Mouse (Mus musculus) granulocyte monocyte progenitor cell, adult 5-6 weeks (primary cell): ENCODE measurements around the gene Fryl. TPM values are rescaled to one million over a fixed set of nuclear protein-coding genes. Genes with fewer than 3 reads are reported as not detected.

Source experiments
- ATAC-seq: replicated peaks from 2 replicates; pipeline ENCODE4 v1.8.0; 2016; ENCODE audit warnings: mild to moderate bottlenecking, moderate TSS enrichment, inconsistent platforms; ENCODE audit not compliant: poor library complexity, severe bottlenecking
- total RNA-seq, 2 experiments: library from RNA; stranded (forward) in 1 of 2; stranded (reverse) in 1 of 2; fragments of 200-712, 200-1000 nt in 1 of 2; fragments of >200 nt in 1 of 2; fragmentation: Nextera tagmentation in 1 of 2; gene quantifications; 2 replicates each; pipeline ENCODE4 v1.2.3; 2014 to 2017

The Fryl gene
- total RNA-seq, 2 experiments from 2014 or later: 64.8 to 87.8 TPM

- ATAC-seq: no peak
These were observed 28.8 kb downstream of the Fryl start for GRCm38 (mm10) chr5:73227518-73228101.

- ATAC-seq: no peak; the same call in 1 of the 2 replicates
These were observed 33.4 kb downstream of the Fryl start for GRCm38 (mm10) chr5:73223065-73223464.

DNA sequence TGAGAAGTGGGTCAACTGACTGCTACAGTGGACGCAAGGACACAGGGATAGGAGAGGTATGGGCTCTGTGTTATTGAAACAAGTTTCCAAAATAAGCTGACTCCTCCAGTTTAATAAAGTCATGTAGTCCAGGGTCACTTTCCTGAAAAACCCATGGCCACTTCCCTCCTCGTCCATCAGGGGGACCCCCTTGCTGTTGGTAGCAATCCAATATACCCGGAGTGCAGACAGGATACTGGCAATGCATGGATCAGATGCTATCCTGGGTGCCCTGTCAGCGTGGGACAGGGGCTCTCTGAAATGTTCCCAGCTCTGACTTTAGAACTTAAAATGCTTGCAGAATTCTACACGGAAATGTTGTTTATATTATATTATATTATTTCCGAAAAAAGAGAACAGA is 34.0 kb downstream of the Fryl start:
- ATAC-seq: no peak

DNA sequence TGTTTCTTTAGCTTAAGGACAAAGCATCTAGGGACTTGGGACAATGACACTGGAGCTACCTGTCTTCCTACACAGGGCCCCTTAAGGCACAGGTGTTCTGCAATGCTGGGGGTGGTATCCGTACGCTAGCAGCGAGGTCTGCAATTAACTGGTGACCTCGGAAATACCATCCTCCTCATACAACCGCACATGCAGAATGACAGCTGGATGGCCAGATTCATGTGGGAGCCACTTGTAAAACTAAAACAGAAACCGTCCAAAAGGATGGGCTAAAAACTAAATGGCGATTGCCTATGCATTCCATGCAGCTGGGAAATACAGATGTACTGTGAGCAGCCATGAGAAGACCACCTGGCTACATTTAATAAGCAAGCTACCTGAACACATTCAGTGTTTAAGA is 34.6 kb downstream of the Fryl start:
- ATAC-seq: no peak

GRCm38 (mm10) chr5:73219716-73220115 is 36.7 kb downstream of the Fryl start:
- ATAC-seq: no peak; the same call in 1 of the 2 replicates

GRCm38 (mm10) chr5:73218065-73218464 is 38.4 kb downstream of the Fryl start:
- ATAC-seq: no peak

- no peak for ATAC-seq
These were observed 39.3 kb downstream of the Fryl start for GRCm38 (mm10) chr5:73217116-73217515.

- no peak for ATAC-seq
These were observed 40.4 kb downstream of the Fryl start for GRCm38 (mm10) chr5:73216014-73216413.

DNA sequence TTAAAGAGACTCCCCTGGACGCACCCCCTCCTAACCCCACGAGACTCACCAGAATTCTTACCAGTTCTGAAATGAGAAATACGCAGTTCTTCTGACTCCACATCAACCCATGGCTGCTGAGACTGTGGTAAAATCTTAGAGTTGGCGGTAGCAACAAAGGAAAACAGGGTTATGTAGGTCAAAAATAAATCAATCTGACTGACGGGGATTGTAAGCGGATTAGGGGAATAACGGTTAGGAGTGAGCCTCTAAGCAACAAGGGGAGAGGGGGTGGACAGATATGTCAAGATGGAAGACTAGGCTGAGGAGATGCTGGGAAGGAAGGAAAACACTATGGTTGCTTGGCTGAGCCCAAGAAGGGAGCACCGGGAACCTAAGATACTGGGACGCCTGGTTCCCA is 44.0 kb downstream of the Fryl start:
- ATAC-seq: no peak

DNA sequence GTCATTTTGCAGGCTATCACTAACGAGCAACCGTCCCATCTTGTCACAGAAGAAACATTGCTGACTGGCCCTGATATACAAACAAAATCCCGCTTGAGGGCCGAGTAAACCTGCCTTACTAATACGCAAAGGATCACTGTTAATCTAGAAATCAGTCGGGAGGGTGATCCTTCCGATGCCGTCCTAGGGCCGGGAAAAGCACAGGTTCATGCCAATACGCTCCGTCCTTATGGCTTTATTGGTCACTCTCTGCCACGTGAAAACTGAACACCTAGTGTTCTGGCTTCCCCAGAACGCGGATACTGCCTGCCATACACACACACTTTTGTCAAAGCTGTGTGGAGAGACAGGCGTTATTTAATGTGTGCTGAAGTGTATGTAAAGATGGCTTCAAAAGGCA is 44.5 kb downstream of the Fryl start:
- ATAC-seq: no peak

DNA sequence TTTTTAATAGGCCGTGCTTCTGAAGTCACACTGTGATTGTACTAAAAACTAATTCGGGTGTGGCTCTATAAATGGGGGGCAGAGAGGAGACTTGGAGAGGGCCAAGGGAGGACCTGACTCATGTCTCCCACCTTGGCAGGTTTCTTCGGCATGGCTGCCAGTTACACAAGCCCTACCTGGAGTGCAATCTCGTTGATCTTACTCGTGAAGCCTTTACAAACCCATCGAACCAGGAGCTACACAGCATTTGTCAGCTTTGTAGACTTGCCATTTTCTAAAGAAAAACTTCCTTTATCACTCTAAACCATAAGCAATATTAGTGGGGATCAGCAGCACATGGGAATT is 45.5 kb downstream of the Fryl start:
- no peak for ATAC-seq

DNA sequence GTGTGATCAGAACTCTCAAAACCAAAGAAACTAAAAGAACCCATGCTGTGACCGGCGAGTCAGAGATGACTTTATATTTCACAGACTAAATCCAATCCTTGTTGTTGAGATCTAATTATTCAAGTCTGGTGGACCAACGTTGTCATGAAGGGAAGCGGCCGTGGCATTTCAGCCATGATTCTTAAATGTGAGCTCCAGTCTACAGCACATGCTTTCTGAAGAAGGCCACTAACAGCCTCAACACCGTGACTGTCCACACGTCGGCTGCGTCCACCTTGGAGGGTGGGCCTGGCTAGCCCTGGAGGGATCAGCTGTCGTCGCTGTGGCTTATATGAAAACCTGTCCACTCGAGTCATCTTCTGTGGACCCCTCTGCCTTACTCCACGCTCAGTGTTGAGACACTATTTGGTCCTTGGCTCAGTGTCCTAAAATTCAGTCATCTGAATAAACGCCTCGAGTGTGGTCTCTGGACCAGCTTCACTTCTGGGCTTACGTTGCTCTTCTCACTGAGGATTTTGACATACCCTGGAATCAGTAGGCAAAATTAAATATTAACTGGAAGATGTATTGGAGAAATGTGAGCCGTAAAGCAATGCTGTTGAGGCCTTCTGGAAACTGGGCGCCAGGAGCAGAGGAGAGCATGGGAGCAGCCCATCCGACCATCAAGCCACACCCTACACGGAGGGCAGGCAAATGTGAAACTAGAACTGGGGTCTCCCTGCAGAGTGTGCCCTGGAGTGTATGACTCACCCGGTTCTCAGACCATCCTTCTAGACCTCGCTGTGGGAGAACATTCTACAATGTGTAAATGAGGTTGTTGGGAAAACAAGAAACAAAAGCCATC is 46.1 kb downstream of the Fryl start:
- peak; percentile 48 for ATAC-seq

DNA sequence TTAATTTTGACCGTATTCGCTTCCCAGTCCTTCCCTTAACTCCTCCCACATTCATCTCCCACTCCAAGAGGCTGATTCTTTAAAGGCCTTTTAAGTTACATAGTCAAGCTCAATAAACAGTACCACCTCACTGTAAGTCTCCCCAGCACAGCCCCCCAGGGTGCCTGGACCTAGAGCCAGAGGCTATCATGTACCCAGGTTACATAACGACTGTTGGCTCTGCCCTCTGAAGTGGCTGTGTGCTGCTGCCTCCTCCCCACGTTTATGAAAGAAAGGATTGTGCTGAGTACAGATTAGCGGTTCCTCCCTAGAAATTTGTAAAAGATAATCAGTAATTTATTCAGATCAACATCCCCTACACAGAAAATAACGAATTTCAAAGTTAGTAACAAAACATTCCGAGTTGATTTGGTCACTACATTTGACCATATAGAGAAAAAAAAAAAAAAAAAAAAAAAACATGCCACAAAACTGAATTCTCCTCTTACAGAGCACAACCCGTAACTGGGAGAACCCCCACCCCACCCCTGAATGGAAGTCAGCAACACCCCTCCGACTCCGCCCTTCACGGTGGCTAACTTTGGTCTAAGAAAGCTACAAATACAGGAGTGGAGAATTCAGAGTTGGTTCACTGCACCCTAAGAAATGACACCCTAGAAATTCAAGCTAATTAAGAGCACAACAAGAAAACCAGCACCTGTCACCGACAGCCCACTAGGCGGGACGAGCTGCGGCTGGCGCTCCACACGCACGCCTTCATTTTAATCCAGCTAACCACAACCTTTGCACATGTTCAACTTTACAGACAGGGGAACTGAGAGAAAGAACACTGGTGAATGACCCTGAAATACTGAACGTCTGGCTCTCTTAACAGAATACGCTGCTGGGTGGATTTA is 47.0 kb downstream of the Fryl start:
- ATAC-seq: peak; percentile 46

DNA sequence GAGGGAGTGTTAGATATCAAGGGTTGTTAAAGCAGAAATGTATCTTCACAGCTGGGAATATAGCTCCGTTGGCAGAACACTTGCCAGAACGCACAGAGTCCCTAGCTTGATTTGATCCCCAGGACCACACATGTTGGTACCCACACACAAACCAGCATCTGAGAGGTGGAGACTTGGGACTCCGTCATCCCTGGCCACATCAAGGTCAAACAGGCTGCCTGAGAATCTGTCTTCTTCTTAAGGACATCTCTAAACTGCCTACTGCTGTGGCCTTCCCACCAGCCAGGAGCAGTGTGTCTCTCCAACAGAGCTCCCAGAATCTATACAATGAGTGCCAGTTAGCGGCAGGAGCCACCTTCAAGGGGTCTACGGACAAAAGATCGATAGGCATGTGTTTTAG is 47.8 kb downstream of the Fryl start:
- no peak for ATAC-seq

GRCm38 (mm10) chr5:73206722-73207121 is 49.7 kb downstream of the Fryl start:
- peak; percentile 36 for ATAC-seq

- ATAC-seq: peak; percentile 81
These were observed 50.3 kb downstream of the Fryl start for GRCm38 (mm10) chr5:73205996-73206629.

- no peak for ATAC-seq
These were observed 51.4 kb downstream of the Fryl start for GRCm38 (mm10) chr5:73205050-73205449.

- no peak for ATAC-seq
These were observed 53.9 kb downstream of the Fryl start for GRCm38 (mm10) chr5:73202498-73202897.

DNA sequence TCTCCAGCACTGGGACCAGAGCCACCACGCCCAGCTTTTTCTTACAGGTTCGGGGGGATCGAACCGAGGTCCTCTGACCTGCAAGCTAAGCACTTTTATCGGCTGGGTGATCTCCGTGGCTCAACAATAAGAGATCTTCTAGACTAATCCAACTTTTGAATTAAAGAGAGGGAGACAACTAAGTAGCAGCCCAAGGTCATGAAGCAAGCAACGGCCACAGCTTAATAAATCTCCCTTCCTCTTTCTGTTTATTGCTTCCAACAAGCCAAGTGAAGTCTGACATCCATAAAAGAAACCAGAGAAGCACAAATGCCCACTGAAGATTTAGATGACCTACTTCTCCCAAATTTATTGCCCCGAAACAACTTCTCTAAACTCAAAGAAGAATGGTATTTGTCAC is 54.3 kb downstream of the Fryl start:
- ATAC-seq: no peak
